Mouse (Mus musculus) lung, adult 18-20 months (tissue): ENCODE results near the gene Lrrc32.

ENCODE experiments used
- DNase-seq, 2 experiments: peaks; one replicate each; pipeline ENCODE4 v3.0.0; 2022; ENCODE audit warnings: mixed read lengths in 2 of 2

Lrrc32 gene

DNA sequence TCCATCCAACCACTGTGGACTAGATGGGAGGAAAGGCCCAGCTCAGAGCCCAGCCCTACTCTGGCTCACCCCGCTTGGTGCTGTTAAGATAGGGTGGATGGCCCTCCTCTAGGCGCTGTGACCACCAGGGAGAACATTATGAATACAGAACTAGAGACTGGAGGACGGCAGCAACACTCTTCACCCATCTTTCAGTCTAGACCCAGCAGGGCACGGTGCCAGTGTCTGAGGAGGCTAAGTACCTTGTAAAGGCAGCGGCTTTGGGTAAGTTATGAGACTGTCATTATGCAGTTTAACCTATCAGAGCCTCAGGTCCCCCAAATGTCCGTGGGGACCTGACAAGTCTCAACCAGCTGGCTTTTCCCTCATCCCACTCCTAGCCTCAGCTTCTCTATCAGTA lies at the start of gene Lrrc32:
Lrrc32 (plus strand) TSS at position 153 of the 400 bp plus-strand sequence.
- DNase-seq, result no peak

DNA sequence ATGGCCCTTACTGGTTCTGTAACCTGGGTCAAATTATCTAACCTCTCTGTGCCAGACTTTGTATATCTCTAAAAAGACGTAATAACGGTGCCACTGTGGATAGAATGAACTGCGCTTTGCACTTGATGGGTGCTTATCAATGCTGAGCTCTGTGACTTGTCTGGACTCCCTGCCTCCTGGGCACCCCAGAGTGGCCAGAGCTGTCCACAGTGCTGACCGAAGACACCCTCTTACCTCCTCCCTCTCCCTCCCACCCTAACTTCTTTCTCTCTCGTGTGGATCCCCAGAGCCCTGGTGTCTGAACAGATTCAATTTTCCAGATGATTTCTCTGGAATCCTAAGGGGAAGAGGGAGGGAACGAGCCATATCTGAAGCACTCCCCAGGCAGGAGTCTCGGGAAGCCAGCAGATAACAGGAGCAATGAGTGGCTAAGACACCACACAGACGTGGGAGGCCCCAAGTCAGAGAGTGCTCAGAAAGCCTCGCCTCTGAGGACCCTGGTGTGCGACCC lies 49.1 kb upstream of the Lrrc32 start, which contains the start of gene Gucy2d:
Gucy2d (plus strand) TSS at position 461 of the 511 bp plus-strand sequence.
- DNase-seq, result no peak

DNA sequence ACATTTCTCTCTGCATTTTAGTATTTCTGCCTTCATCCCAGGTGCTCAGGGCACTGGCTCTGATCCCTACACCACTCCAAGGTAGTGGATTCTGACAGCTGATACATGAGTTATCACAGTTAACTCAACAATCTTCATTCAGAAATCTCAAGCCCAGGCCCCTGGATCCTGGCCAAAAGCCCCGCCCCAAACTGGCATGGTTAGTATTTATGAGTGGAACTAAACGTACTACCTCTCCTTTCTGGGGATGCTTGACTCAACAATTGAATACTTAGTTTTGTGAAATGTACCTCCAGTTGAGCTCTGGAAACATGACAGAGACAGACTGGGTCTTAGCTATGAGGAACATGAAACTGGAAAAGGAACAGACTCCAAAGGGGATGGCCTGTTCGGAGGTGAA lies 42.2 kb upstream of the Lrrc32 start:
- DNase-seq, result peak in 1 of 2 experiments; percentile 8

DNA sequence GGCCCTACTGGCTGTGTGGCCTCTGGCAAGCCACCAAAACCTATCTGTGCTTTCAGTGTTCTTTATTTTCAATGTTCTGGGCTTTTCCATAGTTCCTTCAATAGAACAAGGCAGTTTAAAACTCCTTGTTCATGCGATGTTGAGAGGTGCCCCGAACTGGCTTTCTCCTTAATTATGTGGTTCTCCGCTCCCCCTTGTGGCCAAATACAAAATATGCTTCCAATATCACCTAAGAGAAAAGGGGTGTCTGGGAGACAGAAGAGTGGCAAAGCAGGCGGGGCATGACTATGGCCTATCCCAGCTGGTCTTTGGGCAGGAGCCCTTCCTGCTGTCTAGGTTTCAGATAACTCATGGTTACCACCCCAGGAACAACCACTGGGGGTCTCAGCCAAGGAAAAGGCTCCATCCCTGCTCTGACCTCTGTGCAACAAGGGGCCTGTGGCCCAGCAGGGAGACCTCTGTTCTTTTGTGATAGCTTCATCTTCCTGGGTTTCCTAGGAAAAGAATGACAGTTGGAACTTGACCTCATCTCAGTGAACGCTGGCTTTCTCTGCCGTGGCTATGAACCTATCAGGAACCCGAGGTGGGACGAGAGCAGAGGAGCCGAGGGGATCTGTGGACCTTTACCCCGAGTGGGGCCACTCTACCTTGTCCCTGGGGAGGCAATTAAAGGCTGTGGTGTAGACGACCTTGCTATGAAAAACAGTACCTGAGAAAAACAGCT lies 41.3 kb upstream of the Lrrc32 start:
- peak in 1 of 2 experiments; percentile 8 for DNase-seq

DNA sequence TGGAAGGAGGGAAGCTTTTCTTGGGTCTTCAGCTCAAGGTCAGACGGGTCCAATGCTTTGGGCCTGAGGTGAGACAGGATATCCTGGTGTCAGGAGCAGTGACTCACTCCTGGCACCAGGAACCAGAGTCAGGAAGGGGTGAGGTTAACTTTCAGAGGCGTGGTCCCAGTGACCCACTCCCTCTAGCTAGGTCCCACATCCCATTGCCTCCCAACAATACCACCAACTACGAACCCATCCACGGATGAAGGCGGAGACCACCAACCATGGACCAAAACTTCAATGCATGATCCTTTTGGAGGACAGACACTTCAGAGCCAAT lies 40.8 kb upstream of the Lrrc32 start:
- no peak for DNase-seq

DNA sequence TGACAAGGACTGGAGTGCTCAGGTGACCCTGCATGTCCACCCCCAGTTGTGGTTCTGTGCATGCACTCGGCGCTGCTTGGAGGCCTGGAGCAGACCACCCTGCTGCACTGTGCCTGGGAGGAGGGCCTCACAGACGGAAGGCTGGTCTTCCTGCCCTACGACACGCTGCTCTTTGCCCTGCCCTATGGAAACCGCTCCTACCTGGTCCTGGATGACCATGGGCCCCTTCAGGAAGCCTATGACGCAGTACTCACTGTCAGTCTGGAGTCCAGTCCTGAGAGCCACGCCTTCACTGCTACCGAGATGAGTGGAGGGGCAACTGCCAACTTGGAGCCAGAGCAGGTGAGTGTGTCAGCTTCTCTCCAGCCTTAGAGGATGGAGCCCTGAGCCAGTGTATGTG lies 39.4 kb upstream of the Lrrc32 start:
- DNase-seq, result no peak

DNA sequence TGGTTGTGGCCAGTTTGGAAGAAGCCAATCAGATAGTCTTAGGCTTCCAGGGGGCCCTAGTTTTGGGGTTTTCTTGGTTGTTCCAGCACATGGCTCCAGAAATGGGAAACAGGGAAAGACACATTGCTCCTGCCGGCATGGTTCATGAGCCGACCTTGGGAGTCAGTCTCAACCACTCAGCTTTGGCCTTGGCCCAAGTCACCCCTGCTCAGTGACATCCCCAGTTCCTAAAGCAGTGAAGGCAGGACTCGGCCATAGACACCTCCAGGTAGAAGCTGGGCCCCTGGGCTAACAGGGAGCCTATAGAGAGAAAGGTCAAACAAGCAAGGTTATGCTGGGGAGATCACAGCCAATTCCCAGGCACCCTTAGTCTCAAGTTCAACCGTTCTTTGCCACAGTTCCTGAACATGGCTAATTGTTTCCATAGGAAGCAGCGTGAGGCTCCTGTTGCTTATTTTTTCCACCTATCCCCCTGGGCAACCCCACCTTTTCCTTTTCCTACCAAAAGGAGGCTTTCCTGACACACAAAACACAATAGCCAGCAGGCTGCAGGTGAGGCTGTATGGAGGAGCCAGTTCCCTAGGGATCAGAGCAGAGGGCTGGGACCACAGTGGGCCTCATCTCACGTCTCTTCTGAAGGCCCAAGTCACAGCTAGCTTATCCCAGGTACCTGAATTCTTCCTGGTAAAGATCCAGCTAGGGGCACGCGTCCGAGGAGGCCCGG lies 34.5 kb upstream of the Lrrc32 start:
- DNase-seq, result no peak

DNA sequence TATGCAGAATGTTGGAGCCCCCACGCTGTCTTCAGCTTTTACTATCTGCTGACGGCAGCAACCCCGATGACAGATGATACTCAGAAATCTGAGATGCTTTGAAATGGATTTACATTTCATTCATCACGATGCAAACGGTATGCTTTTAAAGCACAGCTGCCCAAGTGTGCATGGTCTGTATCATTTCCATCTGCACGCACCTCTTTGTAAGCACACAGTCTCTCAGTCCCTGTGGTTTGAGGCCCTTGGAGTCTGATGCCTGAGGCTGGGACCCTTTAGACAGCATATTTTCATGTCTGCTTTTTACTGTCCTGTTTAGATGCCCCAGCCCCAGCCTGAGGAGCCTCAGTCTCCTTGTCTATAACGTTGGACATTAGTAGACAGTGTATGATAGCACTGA lies 28.8 kb upstream of the Lrrc32 start:
- no peak for DNase-seq

DNA sequence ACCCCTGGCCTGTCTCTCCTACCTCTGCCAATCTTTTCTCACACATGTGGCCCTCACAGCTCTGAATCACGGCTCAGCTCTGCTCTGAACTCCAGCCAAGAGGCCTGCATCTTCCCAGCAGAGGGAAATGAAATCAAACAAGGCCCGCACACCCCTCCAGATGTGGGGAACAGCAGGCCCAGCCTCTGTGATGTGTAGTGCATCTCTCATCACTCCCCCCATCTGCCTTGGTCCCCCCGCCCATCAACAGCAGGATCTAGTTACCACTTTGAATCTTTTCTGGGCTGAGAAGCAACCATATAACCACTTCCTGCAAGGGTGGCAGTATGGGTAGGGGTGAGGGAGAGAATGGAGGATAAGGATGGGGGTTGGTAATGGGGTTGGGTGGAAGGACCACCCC lies 20.0 kb upstream of the Lrrc32 start:
- DNase-seq, result no peak

DNA sequence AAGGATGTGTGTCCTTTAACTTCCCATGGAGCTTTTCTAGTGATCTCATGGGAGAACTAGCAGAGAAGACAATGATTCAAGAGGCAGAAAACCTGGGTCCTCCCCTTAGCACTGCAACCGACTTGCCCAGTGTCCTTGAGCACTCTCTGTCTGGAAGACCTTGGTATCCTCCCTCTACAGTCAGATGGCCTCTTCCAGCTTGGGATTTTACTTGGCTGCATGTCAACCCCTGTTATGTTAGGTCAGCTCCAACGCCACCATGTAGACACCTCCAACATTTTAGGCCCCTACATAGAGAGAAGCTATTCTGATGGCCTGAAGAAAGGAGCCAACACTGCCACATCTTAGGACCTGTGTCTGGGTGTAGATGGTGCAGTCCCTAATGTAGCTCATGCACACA lies 16.6 kb upstream of the Lrrc32 start:
- DNase-seq, result no peak

DNA sequence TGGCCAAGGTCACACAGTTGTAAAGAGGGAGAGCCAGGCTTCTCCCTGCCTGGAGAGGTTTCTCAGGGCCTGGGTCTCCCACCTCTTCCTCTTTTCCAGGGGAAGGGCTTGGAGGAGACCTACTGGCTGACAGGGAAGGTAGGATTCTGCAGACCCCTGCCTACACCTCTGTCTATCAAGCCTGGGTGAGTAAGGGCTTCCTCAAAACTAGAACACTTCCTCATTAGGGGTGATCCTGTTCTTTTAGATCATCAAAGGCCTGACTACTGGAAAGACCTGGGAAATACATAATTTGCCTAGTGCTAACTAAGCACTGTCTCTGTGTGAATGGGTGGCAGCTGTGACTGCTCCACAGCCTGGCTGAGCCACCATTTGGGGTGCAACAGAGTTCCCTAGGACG lies 14.5 kb upstream of the Lrrc32 start:
- DNase-seq, result no peak

DNA sequence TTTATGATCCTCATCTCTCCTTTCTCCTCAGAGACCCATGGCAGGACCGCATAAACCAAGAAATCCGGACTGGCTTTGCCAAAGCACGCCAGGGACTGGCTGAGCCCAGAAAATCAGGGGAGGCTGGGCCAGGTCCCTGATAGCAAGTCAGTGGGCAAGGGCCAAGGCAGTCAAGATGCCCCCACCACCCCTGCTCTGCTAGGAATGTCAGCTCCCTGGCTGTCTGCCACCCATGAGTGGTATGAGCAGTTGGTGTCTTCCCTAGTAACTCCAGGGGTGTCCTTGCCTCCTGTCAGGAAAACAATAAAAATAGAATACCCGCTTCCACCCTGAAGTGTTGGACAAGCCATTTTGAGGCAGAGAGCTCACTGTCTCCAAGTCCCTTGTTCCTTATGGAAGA lies 11.9 kb upstream of the Lrrc32 start:
- DNase-seq, result no peak

DNA sequence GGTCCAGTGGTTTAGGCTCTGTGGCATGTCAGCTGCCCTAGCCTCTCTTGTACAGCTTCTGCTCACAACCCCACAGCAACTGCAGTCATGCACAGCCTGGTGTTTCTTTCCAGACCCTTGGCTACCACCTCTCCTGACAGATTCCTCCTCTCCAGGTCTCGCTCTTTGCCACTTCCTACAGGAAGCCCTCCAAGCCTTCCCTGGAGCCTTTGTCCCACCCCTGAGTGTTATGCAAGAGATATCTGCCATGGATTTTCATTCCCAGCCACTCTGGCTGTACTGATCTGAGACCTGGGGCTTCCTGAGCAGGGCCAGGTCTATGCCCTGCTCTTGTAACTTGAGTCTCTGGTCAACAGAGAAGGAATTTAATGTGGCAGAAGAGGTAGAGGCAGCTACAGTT lies 8.6 kb upstream of the Lrrc32 start:
- no peak for DNase-seq

DNA sequence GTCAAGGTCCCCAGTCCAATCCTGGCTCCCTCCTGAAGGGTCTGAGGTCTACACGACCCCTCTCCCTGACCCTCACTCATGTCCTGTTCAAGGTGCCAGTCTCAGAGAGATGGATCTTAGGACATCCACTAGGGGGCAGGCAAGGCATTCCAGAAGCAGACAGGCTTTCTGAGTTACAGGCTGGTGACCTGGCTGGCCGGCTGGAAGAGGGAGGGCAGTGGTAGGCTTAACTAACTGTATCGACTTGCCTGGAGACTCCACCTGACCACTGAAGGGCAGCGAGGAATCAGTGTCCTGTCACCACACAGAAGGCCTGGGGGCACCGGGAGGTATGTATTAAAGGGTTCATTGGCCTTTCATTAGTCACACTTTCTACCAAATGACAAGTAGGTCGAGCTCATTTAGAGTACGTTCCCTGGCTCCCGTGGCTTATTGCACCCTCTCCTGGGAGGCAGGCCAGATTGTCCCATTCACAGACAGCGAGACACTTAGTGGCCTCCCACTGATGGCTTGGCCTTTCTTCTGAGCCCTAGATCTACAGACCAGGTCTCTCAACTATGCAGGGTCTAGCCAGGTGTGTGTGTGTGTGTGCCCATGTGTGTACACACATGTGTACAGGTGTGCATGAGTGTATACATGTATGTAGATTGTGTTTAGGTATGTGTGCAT lies 7.9 kb upstream of the Lrrc32 start:
- peak; percentile 77 to 86 for DNase-seq

DNA sequence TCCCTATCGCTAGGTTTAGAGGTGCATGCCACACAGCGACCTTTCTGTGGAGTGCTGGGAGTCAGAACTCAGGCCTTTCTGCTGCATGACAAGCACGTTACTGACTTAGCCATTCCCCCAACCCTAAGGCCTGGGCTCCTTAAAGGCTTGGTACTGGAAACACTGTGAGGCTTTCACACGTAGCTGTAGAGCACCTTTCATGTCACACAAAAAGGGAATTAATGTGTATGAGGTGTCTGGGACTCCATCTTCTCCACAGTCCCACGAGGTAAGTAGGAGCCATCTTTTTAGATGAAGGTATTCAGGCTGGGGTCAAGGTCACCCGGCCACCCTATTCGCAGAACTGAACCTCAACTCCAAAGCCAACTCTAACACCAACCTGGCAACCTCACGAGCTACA lies 7.2 kb upstream of the Lrrc32 start:
- DNase-seq, result no peak

DNA sequence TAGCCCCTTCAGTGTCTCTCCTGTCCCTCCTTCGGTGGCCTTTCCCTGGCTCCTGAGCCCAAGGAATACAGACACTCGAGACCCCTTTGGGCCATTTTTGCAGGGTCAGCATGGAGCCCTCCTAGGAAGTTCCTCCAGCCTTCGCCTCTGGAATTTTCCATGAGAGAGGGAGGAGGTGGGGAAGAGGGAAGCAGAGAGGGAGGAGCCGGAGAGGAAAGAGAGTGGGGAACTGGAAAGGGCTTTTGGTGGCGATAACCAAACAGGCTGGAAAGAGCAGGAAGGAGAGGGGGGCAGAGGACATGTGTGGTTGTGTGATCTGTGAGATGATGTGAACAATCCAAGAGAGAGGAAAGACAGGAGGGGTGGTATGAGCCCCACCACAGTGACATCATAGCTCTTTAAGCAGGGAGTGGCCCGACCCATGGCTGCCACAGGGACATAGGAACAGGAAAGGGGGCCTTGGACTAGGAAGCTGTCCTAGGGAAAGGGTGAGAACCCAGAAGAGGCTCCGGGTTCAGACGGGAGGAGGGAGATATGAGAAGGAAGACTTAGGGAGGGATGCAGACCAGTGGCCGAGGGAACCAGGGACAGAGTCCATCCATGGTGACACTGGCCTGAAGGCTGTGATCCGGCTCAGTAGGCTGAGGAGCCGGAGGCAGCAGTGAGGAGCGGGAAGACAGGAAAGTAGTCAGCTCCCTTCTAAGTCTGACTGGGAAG lies 6.4 kb upstream of the Lrrc32 start:
- peak in 1 of 2 experiments; percentile 39 for DNase-seq

DNA sequence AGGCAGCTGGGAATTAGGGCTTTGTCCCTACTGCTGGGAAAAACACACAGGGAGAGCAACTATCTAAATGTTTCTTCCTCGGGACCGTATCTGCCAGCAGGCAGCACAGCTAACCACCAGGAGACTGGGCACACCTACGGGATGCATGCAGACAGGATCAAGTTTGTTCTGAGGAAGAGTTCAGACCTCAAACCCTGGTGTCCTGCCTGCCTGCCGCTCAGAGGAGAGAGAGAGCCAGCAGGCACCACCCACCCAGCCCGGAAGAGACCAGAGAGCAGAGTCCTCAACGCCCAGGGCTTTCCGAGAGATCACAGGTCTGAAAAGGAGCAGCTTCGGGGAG lies 5.8 kb upstream of the Lrrc32 start:
- DNase-seq, result no peak

DNA sequence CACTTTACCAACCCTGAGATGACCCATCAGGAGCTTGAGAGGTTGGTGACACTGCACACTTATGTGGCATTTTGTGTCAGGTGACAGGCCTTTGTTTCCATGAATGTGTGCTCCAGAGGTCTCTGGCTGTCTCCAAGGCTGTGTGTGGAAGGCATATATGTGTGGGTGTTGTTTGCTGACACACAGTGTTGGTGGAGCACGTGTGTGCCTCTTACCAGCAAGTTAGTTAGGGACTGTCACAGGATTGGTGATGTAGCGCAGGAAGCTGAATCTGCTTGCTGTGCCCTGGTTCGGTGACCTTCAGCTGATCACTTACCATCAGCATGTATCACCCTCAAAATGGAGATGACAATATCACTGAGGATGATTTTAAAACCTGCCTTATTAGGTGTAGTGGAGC lies 4.2 kb upstream of the Lrrc32 start:
- no peak for DNase-seq

DNA sequence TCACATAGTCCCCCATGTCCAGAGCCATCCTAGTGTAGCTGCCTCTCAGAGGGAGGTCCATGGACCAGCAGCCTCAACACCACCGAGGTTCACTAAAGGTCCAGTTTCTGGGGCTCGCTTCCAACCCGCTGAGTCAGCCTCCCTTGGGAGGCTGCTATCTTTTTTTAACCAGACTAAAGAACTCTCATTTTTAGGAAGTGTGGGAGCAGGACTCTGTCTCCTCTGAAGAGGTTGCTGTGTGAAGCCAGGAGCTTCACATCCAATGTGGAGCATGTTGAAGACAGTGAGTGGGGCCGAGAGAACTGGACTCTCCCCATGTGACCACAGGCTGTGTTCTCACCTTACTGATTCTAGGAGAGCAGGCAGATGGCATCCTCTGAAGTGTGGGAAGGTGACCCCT lies 3.6 kb upstream of the Lrrc32 start:
- no peak for DNase-seq

DNA sequence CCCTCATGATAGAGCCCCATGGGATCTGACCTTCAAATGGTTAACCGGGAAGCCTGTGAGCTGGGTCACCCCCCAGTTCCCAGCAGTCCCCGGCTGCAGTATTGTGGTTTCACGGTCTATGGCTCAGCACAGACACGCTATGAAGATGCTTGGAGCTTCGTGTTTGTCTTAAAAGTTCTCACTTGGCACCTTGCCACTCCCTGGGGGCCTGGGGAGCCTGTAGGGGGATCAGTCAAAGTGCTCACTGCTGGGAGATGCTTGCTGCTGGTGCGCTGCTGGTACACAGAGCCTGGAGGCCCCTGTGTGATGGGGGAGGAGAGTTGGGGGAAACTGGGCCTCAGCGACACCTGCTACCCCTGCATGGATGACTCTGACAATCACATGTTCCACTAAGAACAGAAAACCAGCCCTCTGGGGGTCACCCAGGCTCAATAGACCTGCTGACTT lies 2.6 kb upstream of the Lrrc32 start:
- no peak for DNase-seq

DNA sequence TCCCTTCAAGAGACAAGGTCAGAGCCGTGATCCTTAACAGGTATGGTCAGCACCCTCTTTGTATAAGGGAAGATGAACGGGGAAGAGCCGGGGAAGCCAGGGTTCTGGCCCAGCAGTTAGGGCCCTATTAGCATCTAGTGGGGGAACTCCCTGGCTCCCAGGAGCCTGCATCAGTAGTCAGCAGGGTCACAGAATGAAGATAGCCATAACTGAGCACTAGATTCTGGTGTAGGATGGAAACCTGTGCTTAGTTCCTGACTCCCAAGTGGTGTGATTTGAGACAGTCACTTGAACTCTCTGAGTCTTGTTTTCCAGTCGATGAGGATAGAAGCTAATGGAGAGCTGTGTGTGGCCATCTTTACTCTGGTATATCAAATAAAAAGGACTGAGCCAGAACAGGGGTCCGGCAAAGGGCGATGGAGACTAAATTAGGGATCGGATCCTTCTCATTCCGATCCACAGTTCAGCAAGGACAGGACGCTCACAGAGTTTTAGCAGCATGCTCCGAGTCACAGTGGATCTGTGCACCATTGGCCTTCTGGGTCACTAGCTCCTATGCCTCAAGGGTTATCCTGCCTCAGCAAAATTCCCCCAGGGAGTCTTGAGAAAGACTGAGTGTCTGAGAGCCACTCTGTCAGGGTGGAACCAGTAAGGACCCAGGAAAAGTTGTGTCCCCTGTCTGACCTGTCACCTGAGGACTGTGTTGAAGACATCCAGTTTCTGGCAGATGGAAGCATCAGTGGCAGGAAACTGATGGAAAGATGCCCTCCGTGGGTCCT lies 1.7 kb upstream of the Lrrc32 start:
- DNase-seq, result no peak

DNA sequence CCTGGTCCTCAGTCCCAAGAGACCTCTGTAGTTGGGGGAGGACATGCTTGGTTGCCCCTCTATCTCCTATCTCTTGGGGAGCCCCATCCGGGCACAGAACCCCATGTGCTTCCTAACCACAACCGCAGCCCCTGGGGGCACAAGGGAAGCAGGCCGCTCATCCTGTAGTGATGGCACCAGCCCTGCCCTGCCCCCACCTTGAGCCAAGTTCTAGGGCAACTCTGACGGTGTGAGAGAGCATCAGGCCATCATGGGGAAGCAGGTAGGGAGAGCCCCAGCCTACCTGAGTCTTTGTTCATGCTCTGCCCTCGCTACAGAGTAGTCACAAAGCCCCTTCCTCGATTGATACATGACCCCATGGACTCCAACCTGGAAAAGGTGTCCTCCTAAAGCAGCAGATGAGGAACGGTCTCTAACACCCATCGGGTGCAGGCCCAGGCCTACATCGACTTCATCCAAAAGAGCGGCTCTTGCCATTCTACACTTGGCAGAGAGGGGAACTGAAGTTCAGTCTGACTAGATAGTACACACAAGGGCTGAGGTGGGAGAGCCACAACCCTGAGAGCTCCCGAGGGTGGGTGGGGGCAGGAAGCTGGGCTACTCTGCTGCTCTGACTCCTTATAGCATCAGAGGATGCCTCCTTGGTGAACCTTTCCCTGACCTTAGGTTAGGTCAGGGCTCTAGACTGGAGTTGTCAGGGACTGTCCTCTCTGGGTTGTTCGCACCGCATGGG lies 519 bp upstream of the Lrrc32 start:
- peak in 1 of 2 experiments; percentile 47 for DNase-seq
